Mouse (Mus musculus) left cerebral cortex, adult 9 months (tissue): ENCODE results near the gene Babam2.
"Not testable (repeated sequence)": the region's sequence is repeated elsewhere in the genome, so short reads cannot be mapped to it uniquely, and the experiment has no call there.

Experiments used
- DNase-seq, 2 experiments: peaks; one replicate each; pipeline ENCODE4 v3.0.0; 2022; ENCODE audit warnings: low spot score in 2 of 2

Gene Babam2

DNA sequence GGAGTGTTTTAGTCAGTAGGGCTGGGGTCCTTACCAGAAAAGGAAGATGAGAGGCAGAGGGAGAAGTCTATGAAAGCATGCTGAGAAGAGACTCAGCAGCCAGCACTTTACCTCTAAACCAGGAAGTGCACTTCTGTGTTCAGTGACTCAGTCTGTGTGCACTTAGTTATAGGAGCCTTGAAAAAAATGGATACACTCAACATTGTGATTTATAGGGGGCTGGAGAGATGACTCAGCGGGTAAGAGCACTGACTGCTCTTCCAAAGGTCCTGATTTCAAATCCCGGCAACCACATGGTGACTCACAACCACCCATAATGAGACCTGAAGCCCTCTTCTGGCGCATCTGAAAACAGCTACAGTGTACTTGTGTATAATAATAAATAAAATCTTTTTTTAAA, 238.5 kb downstream of the Babam2 start:
- no peak for DNase-seq

- no peak for DNase-seq
Measured at GRCm38 (mm10) chr5:31936523-31936922, 239.0 kb downstream of the Babam2 start.

- DNase-seq: no peak
Measured at GRCm38 (mm10) chr5:31940876-31941275, 243.4 kb downstream of the Babam2 start.

DNA sequence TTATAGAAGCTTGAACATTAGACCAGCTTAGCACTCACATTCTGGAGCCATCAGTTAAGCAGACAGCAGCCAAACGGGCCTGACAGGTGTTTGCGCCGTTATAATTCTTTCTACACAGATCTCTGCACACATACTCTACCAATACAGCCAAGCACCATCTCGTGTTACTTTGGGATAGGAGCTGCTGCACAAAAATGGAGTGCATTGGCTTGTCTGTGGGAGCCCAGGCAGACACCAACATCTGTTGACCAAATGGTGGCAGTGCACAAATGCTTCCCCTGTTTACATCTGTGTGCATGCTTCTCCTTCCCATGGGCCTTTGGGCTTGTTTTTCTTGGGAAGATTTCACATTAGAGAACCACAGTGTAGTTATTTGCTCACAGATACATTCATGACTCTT, 249.7 kb downstream of the Babam2 start:
- no peak for DNase-seq

- peak in 1 of 2 experiments; percentile 17 for DNase-seq
Measured at GRCm38 (mm10) chr5:31949389-31949788, 251.9 kb downstream of the Babam2 start.

DNA sequence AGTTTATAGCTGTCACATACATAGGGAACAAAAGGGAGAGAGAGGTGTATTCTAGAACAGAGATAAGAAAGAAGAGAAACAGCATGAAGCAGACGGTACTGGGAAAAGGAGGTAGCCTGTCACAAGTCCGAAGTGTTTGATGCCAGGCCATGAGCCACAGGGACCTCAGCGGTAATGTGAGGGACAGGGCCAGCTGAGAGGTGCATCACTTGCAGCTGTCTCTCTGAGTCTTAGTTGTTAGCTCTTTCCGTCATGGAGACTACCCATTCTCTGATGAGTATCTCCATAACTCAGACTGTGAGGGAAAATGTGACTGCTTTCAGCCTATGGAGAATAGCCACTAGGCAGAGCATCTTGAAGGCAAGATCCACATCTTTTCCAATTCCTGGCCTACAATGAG, 253.0 kb downstream of the Babam2 start:
- no peak for DNase-seq

DNA sequence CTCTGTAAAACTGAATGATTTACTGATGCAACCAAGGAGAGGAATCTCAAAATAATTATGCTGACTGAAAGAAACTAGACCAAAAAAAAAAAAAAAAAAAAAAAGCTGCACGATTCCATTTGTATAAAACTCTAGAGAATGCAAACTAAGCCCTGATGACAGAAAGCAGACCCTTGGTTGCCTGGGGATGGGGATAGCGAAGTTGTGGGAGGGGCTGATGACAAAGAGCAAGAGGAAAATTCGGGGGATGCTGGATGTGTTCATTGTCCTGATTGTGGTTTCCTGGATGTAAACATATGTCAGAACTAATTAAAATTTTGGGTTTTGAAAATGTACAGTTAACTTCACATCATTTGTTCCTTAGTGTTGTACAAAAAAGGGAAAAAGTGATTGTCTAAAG, 257.7 kb downstream of the Babam2 start:
- no peak for DNase-seq

DNA sequence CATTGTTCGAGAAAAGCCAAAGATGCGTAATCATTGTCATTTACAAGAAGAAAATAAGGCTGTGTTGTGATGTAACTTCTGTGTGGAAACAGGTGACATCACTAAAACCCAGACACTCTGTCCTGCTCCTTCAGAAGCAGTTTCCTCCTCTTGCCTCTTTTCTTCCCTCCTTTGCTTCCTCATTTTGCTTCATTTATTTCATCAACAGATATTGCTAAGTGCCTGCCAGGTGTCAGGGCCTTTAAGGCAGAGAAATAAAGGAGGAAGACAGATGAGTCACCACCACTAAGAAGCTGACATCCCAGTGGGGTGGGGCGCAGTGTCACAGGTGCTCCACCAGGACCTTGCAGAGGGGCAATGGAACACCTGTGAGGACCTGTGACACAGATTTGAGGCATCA, 258.9 kb downstream of the Babam2 start:
- no peak for DNase-seq

DNA sequence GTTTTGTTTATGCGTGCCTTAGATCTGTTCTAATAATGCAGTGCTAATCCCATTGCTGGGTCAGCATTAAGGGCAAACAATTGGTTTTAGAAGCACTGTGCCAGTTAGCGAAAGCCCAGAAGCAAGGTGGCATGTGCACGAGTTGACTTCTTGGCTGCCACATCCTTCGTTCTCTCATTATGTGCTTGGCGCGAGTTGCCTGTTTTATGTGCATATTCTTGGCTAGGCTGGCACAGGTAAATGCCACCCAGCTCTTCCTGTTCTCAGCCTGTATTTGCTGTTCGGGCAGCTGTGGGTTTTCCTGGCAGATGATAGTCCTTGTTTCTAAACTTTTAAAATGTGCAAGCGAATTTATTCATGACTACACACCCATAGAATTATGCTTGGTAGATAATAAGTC, 262.4 kb downstream of the Babam2 start:
- DNase-seq: no peak

DNA sequence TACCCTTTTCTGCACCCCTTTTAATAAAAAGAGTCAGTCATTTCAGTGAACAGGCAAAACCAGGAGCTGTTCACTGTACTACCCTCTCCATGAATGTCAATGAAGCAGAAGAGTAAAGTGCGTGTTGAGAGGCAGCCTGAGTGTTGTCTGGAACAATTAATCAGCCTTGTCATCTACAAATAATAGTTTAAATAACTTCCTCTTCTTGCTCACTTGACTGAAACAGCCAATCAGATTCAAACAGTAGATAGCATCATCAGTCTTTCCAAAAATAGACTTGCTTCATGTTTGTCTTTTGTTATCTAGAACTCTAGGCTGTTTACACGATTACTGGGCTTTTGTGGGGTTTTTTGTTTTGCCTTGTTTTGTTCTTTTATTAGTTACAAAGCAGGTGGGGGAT, 263.9 kb downstream of the Babam2 start:
- no peak for DNase-seq

GRCm38 (mm10) chr5:31962346-31962745, 264.9 kb downstream of the Babam2 start:
- no peak for DNase-seq

- no peak for DNase-seq
Measured at GRCm38 (mm10) chr5:31963352-31963751, 265.9 kb downstream of the Babam2 start.

DNA sequence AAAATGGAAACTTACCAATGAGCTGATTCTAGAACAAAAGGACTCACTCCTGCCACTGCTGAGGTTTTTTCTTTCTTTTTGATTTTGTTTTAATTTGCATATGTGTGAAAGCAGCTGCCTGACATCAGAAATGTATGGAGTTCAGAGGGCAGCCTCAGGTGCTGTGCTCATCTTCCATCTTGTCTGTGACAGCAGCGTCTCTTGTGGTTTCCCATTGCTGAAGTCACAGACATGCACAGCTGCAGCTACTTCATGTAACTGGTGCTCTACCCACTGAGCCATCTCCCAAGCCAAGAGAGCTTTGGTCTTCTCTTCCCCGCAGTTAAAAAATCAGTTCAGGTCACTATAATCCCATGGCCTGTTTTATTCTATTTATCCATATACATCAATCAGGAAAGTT, 266.4 kb downstream of the Babam2 start:
- no peak for DNase-seq

- no peak for DNase-seq
Measured at GRCm38 (mm10) chr5:31966741-31967140, 269.3 kb downstream of the Babam2 start.

GRCm38 (mm10) chr5:31967526-31967925, 270.0 kb downstream of the Babam2 start:
- no peak for DNase-seq

DNA sequence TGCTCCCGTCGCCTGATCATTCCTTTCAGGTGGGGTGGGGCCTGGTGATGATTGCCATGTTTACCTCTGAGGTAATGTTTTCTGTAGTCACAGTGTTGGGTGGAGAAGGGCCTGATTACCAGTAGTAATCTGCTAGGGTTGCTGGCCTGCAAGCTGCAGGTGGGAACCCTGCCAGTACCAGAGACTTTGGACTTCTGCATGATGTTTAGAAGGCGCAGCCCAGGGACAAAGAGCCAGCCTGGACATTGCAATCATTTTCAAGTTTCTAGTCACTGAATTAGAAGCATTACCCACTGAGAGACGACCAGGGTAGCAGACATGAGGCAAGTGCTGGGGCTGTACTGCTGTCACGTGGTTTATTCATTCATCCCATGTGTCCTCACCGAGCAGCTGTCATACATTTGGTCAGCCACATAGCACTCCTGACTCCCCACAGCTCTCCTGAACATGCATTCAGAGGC, 270.6 kb downstream of the Babam2 start:
- no peak for DNase-seq

GRCm38 (mm10) chr5:31972416-31972815, 274.9 kb downstream of the Babam2 start:
- DNase-seq: not testable (repeated sequence)

DNA sequence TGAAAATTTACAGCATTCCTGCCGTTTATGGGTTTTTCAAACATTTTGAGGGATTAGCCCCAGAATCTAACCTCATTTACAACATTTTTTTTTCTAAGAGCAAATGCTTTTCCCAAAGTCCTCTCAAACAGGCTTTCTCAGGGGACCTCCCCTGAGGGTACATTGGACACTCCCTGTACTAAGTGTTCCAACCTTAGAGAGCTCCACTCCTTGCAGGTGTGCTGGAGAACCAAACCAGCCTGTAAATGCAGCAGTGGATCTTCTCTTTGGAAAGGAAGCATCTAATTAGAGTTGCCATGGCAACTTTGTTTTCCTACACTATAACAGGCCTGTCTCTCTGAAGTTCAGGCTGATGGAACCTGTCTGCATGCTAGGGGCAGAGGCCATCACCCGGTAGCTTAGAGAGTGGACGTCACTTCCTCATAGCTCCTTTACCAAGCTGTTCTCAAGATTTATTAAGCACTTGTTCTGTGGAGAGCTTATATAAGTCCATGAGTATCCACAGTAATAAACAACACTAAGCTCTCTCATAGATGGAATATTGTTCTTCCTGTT, 277.2 kb downstream of the Babam2 start:
- DNase-seq: no peak

- DNase-seq: no peak
Measured at GRCm38 (mm10) chr5:31982061-31982460, 284.6 kb downstream of the Babam2 start.

GRCm38 (mm10) chr5:31983161-31983560, 285.7 kb downstream of the Babam2 start:
- no peak for DNase-seq

- DNase-seq: no peak
Measured at GRCm38 (mm10) chr5:31983817-31984368, 286.4 kb downstream of the Babam2 start.

- peak; percentile 54 to 70 for DNase-seq
Measured at GRCm38 (mm10) chr5:31984369-31984961, 287.0 kb downstream of the Babam2 start.

DNA sequence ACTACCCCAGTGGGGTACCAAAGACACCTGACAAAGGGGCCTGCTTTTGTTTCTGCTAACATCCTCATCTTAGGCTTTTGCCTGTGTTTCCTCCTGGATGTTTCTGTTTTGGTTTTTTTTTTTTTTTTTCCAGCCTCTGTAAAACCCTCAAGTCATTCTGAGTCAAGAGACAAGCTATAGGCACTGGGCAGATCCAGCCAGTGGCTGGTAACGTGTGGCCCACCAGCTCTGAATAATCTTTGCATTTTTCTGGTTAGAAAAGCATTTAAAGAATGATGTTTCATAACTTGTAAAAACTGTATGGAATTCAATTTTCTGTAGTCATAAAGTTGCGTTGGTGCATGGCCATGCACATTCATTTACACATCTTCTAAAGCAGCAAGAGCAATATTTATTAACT, 287.5 kb downstream of the Babam2 start:
- no peak for DNase-seq
